Mouse (Mus musculus): ENCODE data around the gene Ptpn7.

DNA sequence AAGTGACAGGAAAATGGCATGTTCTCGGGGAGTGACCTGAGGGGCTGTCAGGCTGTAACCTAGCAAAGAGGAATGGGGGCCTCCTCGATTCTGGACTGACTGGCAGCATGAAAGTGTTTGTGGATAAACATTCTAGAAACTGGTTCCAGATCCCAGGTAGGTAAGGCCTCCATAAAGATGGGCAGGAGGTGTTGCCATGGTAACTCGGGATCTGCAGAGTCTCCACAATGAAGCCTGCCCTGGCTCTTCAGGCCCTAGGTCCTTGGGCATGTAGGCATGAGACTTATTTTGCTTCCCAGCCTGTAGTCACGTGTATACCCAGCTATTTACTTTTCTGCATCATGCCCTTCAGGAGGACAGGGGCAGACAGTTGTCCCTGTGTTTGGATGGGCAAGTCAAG, 48.8 kb downstream of the Ptpn7 start:
- TF ChIP-seq CTCF (IDR thresholded peaks at IDR 0.05; ENCODE audit: borderline replicate concordance, control insufficient read depth, extremely low read depth, insufficient read depth, low read length, poor library complexity) (no peak), POLR2A (IDR thresholded peaks at IDR 0.05; ENCODE audit: control insufficient read depth, extremely low read depth, insufficient read depth, low read length, poor library complexity) (no peak)
